Mouse (Mus musculus) liver, adult 2 months (tissue): ENCODE data around the gene Txndc15. TPM values are rescaled to one million over a fixed set of nuclear protein-coding genes. Genes with fewer than 3 reads are reported as not detected.
"Not testable (repeated sequence)": the region's sequence is repeated elsewhere in the genome, so short reads cannot be mapped to it uniquely, and the experiment has no call there.

Source experiments
- DNase-seq: peaks from one replicate; pipeline ENCODE4 v3.0.0-alpha.2; 2011; ENCODE audit warnings: low read depth, low spot score; ENCODE audit errors: extremely low read depth
- H3K27ac ChIP-seq: fragments of 200-500 bp; replicated peaks from 2 replicates; pipeline ENCODE4 v1.5.1; 2012; ENCODE audit warnings: low read depth, mild to moderate bottlenecking, control low read depth, inconsistent platforms, low read length; ENCODE audit not compliant: insufficient read depth
- H3K27me3 ChIP-seq: fragments of 200-500 bp; 2 replicates; pipeline ENCODE4 v1.6.1; 2012; ENCODE audit warnings: mild to moderate bottlenecking, moderate library complexity, low read length, inconsistent platforms; ENCODE audit not compliant: control insufficient read depth, insufficient read depth
- H3K36me3 ChIP-seq: fragments of 200-500 bp; 2 replicates; pipeline ENCODE4 v1.6.1; 2012; ENCODE audit warnings: low read length, inconsistent platforms; ENCODE audit not compliant: control insufficient read depth, insufficient read depth
- H3K4me1 ChIP-seq: fragments of 200-500 bp; 2 replicates; pipeline ENCODE4 v1.6.1; 2011; ENCODE audit warnings: low read length; ENCODE audit not compliant: control insufficient read depth, insufficient read depth
- H3K4me3 ChIP-seq: fragments of 200-500 bp; 2 replicates; pipeline ENCODE4 v1.5.1; 2011; ENCODE audit warnings: low read depth, mild to moderate bottlenecking, control low read depth, low read length, moderate library complexity; ENCODE audit not compliant: insufficient read depth
- H3K79me2 ChIP-seq: fragments of 200-500 bp; 2 replicates; pipeline ENCODE4 v1.6.1; 2012; ENCODE audit warnings: inconsistent platforms, mild to moderate bottlenecking, low read length, moderate library complexity; ENCODE audit not compliant: control insufficient read depth, insufficient read depth
- H3K9ac ChIP-seq: fragments of 200-500 bp; 2 replicates; pipeline ENCODE4 v1.6.1; 2012; ENCODE audit warnings: low read depth, mild to moderate bottlenecking, control low read depth, inconsistent platforms, low read length
- CTCF ChIP-seq: fragments of 200-500 bp; IDR thresholded peaks from 2 replicates; pipeline ENCODE4 v1.5.1; 2011; ENCODE audit warnings: low read depth, low read length, control low read depth
- POLR2A ChIP-seq: fragments of 200-500 bp; IDR thresholded peaks from 2 replicates; pipeline ENCODE4 v1.6.1; 2011; ENCODE audit warnings: low read length, control low read depth; ENCODE audit not compliant: insufficient read depth; ENCODE audit errors: extremely low read depth
- WGBS: fragments of 180-500 bp; shearing (Covaris S2); methylation state at CpG from one replicate; pipeline ENCODE4 v1.1.7; 2018; 5-methylcytosine and 5-hydroxymethylcytosine counted together
- polyA plus RNA-seq: library from polyadenylated mRNA; depleted of rRNA; stranded (reverse); fragments of >200 nt; gene quantifications from 2 replicates; pipeline ENCODE4 v1.2.3, GENCODE M21; 2012
- total RNA-seq: library from RNA; depleted of rRNA; stranded (reverse); fragments of >200 nt; gene quantifications from 2 replicates; pipeline ENCODE4 v1.2.3, GENCODE M21; 2014

The Txndc15 gene
- total and polyA plus RNA-seq, 2 experiments = 74.1 to 101 TPM

GRCm38 (mm10) chr13:55686107-55686633 lies 28.3 kb upstream of the Txndc15 start:
- WGBS = 85% methylated on average over 9 of the region's 9 CpGs
- Histone ChIP-seq H3K4me1 (no peaks in the 10 kb centered on the region), H3K4me3 (no peak overlapping the region), H3K79me2 (no peaks in the 10 kb centered on the region), H3K27me3 (no peaks in the 10 kb centered on the region), H3K27ac (no peak overlapping the region), H3K36me3 (no peaks in the 10 kb centered on the region; the same call in 1 of the 2 replicates), H3K9ac (no peak overlapping the region)
- DNase-seq = no peak
- TF ChIP-seq POLR2A = no peak
- no peak for TF ChIP-seq CTCF

- 69% methylated on average over 4 of the region's 4 CpGs for WGBS
- no peak overlapping the region for H3K9ac ChIP-seq
- H3K4me1 ChIP-seq = no peaks in the 10 kb centered on the region
- no peaks in the 10 kb centered on the region for H3K36me3 ChIP-seq
- peaks cover 1% of the 10 kb centered on the region; the same call in 1 of the 2 replicates for H3K79me2 ChIP-seq
- no peaks in the 10 kb centered on the region for H3K27me3 ChIP-seq
- H3K27ac ChIP-seq = no peak overlapping the region
- no peak overlapping the region for H3K4me3 ChIP-seq
- TF ChIP-seq CTCF = no peak
- no peak for TF ChIP-seq POLR2A
- DNase-seq = no peak
These were observed 26.4 kb upstream of the Txndc15 start for GRCm38 (mm10) chr13:55687927-55688602.

GRCm38 (mm10) chr13:55692535-55693242 lies 21.8 kb upstream of the Txndc15 start, which contains the start of gene B230219D22Rik:
B230219D22Rik (plus strand) TSS chr13:55693124.
- TF ChIP-seq POLR2A (peak; percentile 83), CTCF (no peak)
- Histone ChIP-seq H3K79me2 (peaks cover 27% of the 10 kb centered on the region; the same call in 1 of the 2 replicates), H3K4me3 (peak within 1 kb of the TSS; percentile 88), H3K27ac (peak within 1 kb of the TSS; percentile 74), H3K4me1 (peaks cover 8% of the 10 kb centered on the region), H3K36me3 (no peaks in the 10 kb centered on the region), H3K27me3 (no peaks in the 10 kb centered on the region), H3K9ac (peak within 1 kb of the TSS; percentile 97)
- under 1% methylated on average over 51 of the region's 51 CpGs for WGBS
- peak; percentile 64 for DNase-seq

GRCm38 (mm10) chr13:55693243-55693721 lies 21.2 kb upstream of the Txndc15 start:
- Histone ChIP-seq H3K9ac (peak overlapping the region; percentile 97), H3K36me3 (no peaks in the 10 kb centered on the region), H3K79me2 (peaks cover 27% of the 10 kb centered on the region; the same call in 1 of the 2 replicates), H3K4me1 (peaks cover 8% of the 10 kb centered on the region), H3K27me3 (no peaks in the 10 kb centered on the region), H3K27ac (peak overlapping the region; percentile 74), H3K4me3 (peak overlapping the region; percentile 88)
- DNase-seq = no peak
- TF ChIP-seq POLR2A (no peak), CTCF (no peak)
- WGBS = under 1% methylated on average over 61 of the region's 70 CpGs

- Histone ChIP-seq H3K9ac (peak overlapping the region; percentile 46; the same call in 1 of the 2 replicates), H3K4me3 (peak overlapping the region; percentile 29; the same call in 1 of the 2 replicates), H3K79me2 (peaks cover 34% of the 10 kb centered on the region; the same call in 1 of the 2 replicates), H3K4me1 (peaks cover 8% of the 10 kb centered on the region), H3K27me3 (no peaks in the 10 kb centered on the region), H3K27ac (no peak overlapping the region), H3K36me3 (peaks cover 3% of the 10 kb centered on the region; the same call in 1 of the 2 replicates)
- TF ChIP-seq POLR2A (no peak), CTCF (no peak)
- WGBS = 5% methylated on average over 8 of the region's 8 CpGs
- DNase-seq = peak; percentile 43
These were observed 20.3 kb upstream of the Txndc15 start for GRCm38 (mm10) chr13:55694110-55694509.

- 79% methylated on average over 1 of the region's 3 CpGs for WGBS
- H3K27ac ChIP-seq, H3K4me3 ChIP-seq, H3K9ac ChIP-seq, DNase-seq, H3K27me3 ChIP-seq, H3K4me1 ChIP-seq: not testable (repeated sequence)
- peaks cover 34% of the 10 kb centered on the region; the same call in 1 of the 2 replicates for H3K79me2 ChIP-seq
- H3K36me3 ChIP-seq = peaks cover 15% of the 10 kb centered on the region
These were observed 18.5 kb upstream of the Txndc15 start for GRCm38 (mm10) chr13:55695989-55696388.
